Mouse (Mus musculus): Measurements from ENCODE around the gene Sdhaf1.

The Sdhaf1 gene

GRCm38 (mm10) chr7:30323795-30324194 is at the start of gene Sdhaf1:
Gene Sdhaf1, minus strand, starts transcription at chr7:30323895.
- DNase-seq (ENCODE audit: low spot score): no peak

GRCm38 (mm10) chr7:30367466-30367865 is 43.8 kb upstream of the Sdhaf1 start:
- no peak for DNase-seq (ENCODE audit: low spot score)

GRCm38 (mm10) chr7:30363344-30363738 is 39.6 kb upstream of the Sdhaf1 start:
- no peak for DNase-seq (ENCODE audit: low spot score)

- no peak for DNase-seq (ENCODE audit: low spot score)
These were observed 39.1 kb upstream of the Sdhaf1 start, which contains the start of gene Lrfn3 for GRCm38 (mm10) chr7:30362652-30363343. Gene Lrfn3, minus strand, starts transcription at chr7:30362772.

- DNase-seq (ENCODE audit: low spot score): no peak
These were observed 36.3 kb upstream of the Sdhaf1 start for GRCm38 (mm10) chr7:30360028-30360427.

- no peak for DNase-seq (ENCODE audit: low spot score)
These were observed 35.7 kb upstream of the Sdhaf1 start for GRCm38 (mm10) chr7:30359276-30359865.

GRCm38 (mm10) chr7:30358378-30359186 is 34.9 kb upstream of the Sdhaf1 start:
- no peak for DNase-seq (ENCODE audit: low spot score)

GRCm38 (mm10) chr7:30354059-30354458 is 30.4 kb upstream of the Sdhaf1 start:
- no peak for DNase-seq (ENCODE audit: low spot score)

GRCm38 (mm10) chr7:30353279-30353822 is 29.7 kb upstream of the Sdhaf1 start:
- peak; percentile 23 for DNase-seq (ENCODE audit: low spot score)

GRCm38 (mm10) chr7:30347828-30348227 is 24.1 kb upstream of the Sdhaf1 start:
- peak; percentile 34 for DNase-seq (ENCODE audit: low spot score)

GRCm38 (mm10) chr7:30346635-30347379 is 23.1 kb upstream of the Sdhaf1 start:
- DNase-seq (ENCODE audit: low spot score): peak; percentile 27

- no peak for DNase-seq (ENCODE audit: low spot score)
These were observed 15.9 kb upstream of the Sdhaf1 start for GRCm38 (mm10) chr7:30339432-30340109.

- DNase-seq (ENCODE audit: low spot score): peak; percentile 35
These were observed 12.7 kb upstream of the Sdhaf1 start for GRCm38 (mm10) chr7:30336384-30336783.

GRCm38 (mm10) chr7:30335688-30336087 is 12.0 kb upstream of the Sdhaf1 start:
- no peak for DNase-seq (ENCODE audit: low spot score)

- DNase-seq (ENCODE audit: low spot score): no peak
These were observed 10.9 kb upstream of the Sdhaf1 start for GRCm38 (mm10) chr7:30334563-30334962.

- DNase-seq (ENCODE audit: low spot score): no peak
These were observed 9.7 kb upstream of the Sdhaf1 start for GRCm38 (mm10) chr7:30333436-30333835.

GRCm38 (mm10) chr7:30332622-30333259 is 9.0 kb upstream of the Sdhaf1 start:
- DNase-seq (ENCODE audit: low spot score): no peak

GRCm38 (mm10) chr7:30331887-30332286 is 8.2 kb upstream of the Sdhaf1 start:
- peak; percentile 46 for DNase-seq (ENCODE audit: low spot score)

GRCm38 (mm10) chr7:30328379-30328778 is 4.7 kb upstream of the Sdhaf1 start:
- no peak for DNase-seq (ENCODE audit: low spot score)

- DNase-seq (ENCODE audit: low spot score): no peak
These were observed 3.4 kb upstream of the Sdhaf1 start for GRCm38 (mm10) chr7:30327140-30327539.

- no peak for DNase-seq (ENCODE audit: low spot score)
These were observed 2.7 kb upstream of the Sdhaf1 start for GRCm38 (mm10) chr7:30326427-30326826.
